Mouse (Mus musculus) gastrocnemius, postnatal 10 days (tissue): ENCODE measurements around the gene Map3k11. TPM values are rescaled to one million over a fixed set of nuclear protein-coding genes. Genes with fewer than 3 reads are reported as not detected.
"Not testable (repeated sequence)": the region's sequence is repeated elsewhere in the genome, so short reads cannot be mapped to it uniquely, and the experiment has no call there.

ENCODE experiments used
- DNase-seq: peaks from one replicate; pipeline ENCODE4 v3.0.0; 2021; ENCODE audit warnings: mixed read lengths
- total RNA-seq, 2 experiments: library from RNA; stranded (reverse); gene quantifications; 2 replicates each; pipeline ENCODE4 v1.2.3; 2021

Map3k11 gene
- total RNA-seq, 2 experiments from 2014 or later: 19.3 to 25.0 TPM

- DNase-seq: no peak
Measured at GRCm38 (mm10) chr19:5665465-5665864, 23.1 kb upstream of the Map3k11 start.

GRCm38 (mm10) chr19:5666386-5666785 lies 22.2 kb upstream of the Map3k11 start:
- no peak for DNase-seq

GRCm38 (mm10) chr19:5668372-5668771 lies 20.2 kb upstream of the Map3k11 start:
- DNase-seq: no peak

- DNase-seq: no peak
Measured at GRCm38 (mm10) chr19:5680432-5680831, 8.1 kb upstream of the Map3k11 start.

GRCm38 (mm10) chr19:5684236-5684635 lies 4.3 kb upstream of the Map3k11 start:
- DNase-seq: no peak

- no peak for DNase-seq
Measured at GRCm38 (mm10) chr19:5684985-5685384, 3.6 kb upstream of the Map3k11 start.

GRCm38 (mm10) chr19:5685431-5685830 lies 3.1 kb upstream of the Map3k11 start:
- DNase-seq: no peak

- no peak for DNase-seq
Measured at GRCm38 (mm10) chr19:5685861-5686260, 2.7 kb upstream of the Map3k11 start.

- no peak for DNase-seq
Measured at GRCm38 (mm10) chr19:5686437-5686836, 2.1 kb upstream of the Map3k11 start.

- DNase-seq: not testable (repeated sequence)
Measured at GRCm38 (mm10) chr19:5686954-5687353, 1.6 kb upstream of the Map3k11 start.

- DNase-seq: no peak
Measured at GRCm38 (mm10) chr19:5687738-5688137, 804 bp upstream of the Map3k11 start.

- DNase-seq: no peak
Measured at GRCm38 (mm10) chr19:5689088-5689428, 516 bp downstream of the Map3k11 start.

- peak; percentile 78 for DNase-seq
Measured at GRCm38 (mm10) chr19:5689565-5690342, 1.2 kb downstream of the Map3k11 start.

GRCm38 (mm10) chr19:5690343-5690735 lies 1.8 kb downstream of the Map3k11 start:
- no peak for DNase-seq

- DNase-seq: no peak
Measured at GRCm38 (mm10) chr19:5691601-5692000, 3.1 kb downstream of the Map3k11 start.

GRCm38 (mm10) chr19:5692086-5692912 lies 3.8 kb downstream of the Map3k11 start:
- peak; percentile 50 for DNase-seq

GRCm38 (mm10) chr19:5692913-5693396 lies 4.4 kb downstream of the Map3k11 start:
- DNase-seq: no peak

GRCm38 (mm10) chr19:5693801-5694200 lies 5.3 kb downstream of the Map3k11 start:
- no peak for DNase-seq

GRCm38 (mm10) chr19:5695849-5696462 lies 7.4 kb downstream of the Map3k11 start:
- no peak for DNase-seq

GRCm38 (mm10) chr19:5704163-5704800 lies 15.7 kb downstream of the Map3k11 start, which contains the start of gene Kcnk7:
Gene Kcnk7, plus strand, starts transcription at chr19:5704367.
- no peak for DNase-seq

- peak; percentile 48 for DNase-seq
Measured at GRCm38 (mm10) chr19:5704801-5705571, 16.4 kb downstream of the Map3k11 start.
